Mouse (Mus musculus) G1E (cell line): Measurements from ENCODE around the gene Purb.
"Not testable (repeated sequence)": the region's sequence is repeated elsewhere in the genome, so short reads cannot be mapped to it uniquely, and the experiment has no call there.

ENCODE experiments used
- CTCF ChIP-seq: IDR thresholded peaks from 2 replicates; pipeline ENCODE4 v1.5.1; 2012; ENCODE audit warnings: low read depth, low read length, inconsistent platforms, mixed read lengths
- GATA1 ChIP-seq: IDR thresholded peaks from 2 replicates; pipeline ENCODE4 v1.6.1; 2012; ENCODE audit warnings: borderline replicate concordance, low read length, inconsistent platforms, mixed read lengths
- GATA2 ChIP-seq: IDR thresholded peaks from 2 replicates; pipeline ENCODE4 v1.6.1; 2012; ENCODE audit warnings: low read depth, low read length, inconsistent platforms, borderline replicate concordance
- POLR2AphosphoS5 ChIP-seq: IDR thresholded peaks from 2 replicates; pipeline ENCODE4 v1.6.1; 2012; ENCODE audit warnings: low read depth, low read length, inconsistent platforms; ENCODE audit not compliant: insufficient replicate concordance
- TAL1 ChIP-seq: conservative IDR thresholded peaks from 2 replicates; pipeline ENCODE4 v1.6.1; 2012; ENCODE audit warnings: low read depth, low read length, inconsistent platforms, mixed read lengths

DNA sequence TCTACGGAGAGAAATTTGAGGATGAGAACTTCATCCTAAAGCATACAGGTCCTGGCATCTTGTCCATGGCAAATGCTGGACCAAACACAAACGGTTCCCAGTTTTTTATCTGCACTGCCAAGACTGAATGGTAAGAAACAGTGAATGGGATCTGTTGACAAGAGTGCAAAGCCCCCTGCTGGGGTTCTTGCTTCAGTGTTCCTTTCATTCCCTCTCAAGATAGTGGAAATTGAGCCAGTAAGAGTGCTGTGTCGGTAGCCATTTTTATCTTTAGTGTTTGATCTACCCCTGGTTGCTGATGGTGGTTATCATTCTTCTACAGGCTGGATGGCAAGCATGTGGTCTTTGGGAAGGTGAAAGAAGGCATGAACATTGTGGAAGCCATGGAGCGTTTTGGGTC lies 56.6 kb downstream of the Purb start:
- TF ChIP-seq CTCF, GATA1, POLR2AphosphoS5, GATA2, TAL1: not testable (repeated sequence)
